Mouse (Mus musculus): Measurements from ENCODE around the gene Cebpb. TPM values are rescaled to one million over a fixed set of nuclear protein-coding genes. Genes with fewer than 3 reads are reported as not detected.
A peak's percentile ranks its signal among the peaks of the same experiment; 100 is the strongest.

Cebpb gene
- total and polyA plus RNA-seq, 3 experiments = 9.9 to 10.7 TPM; not detected in 1

- TF ChIP-seq UBTF (IDR thresholded peaks at IDR 0.05; ENCODE audit: borderline replicate concordance, insufficient read depth, low read depth, low read length) = no peak
These were observed 2.2 kb downstream of the Cebpb start (continued) for GRCm38 (mm10) chr2:167690962-167691311.

DNA sequence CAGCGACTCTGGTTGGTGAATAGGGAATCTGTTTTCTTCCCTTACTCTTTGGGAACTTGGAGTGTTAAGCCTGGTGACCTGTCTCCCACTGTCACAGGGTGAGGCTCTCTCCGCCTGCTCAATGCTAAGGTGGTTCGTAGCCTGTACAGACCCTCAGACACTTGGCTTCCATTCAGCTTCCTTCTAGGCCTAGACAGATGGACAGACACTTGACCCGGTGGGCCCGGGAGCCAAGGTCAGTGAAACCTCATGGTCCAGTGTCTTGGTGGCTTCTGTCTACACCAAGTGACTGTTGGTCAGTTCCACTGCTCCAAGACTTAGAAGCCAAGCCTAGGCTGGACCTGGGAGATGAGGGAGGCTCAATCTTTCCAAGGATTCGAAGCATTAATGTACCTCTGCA is 2.7 kb downstream of the Cebpb start:
- peak overlapping the region; percentile 73 to 96; a peak in 3 of 4 replicates for H3K4me3 ChIP-seq (ENCODE audit: control insufficient read depth in 1 of 2, insufficient read depth in 1 of 2, low read depth in 2 of 2, low read length in 2 of 2)
- peaks cover 30% of the 10 kb centered on the region for H3K79me2 ChIP-seq (ENCODE audit: control insufficient read depth, insufficient read depth, low read length, poor library complexity)
- no peak overlapping the region for H3K27ac ChIP-seq (ENCODE audit: control insufficient read depth, low read depth, low read length)
- H3K9me3 ChIP-seq (replicated peaks; ENCODE audit: insufficient read depth, low read length) = no peaks in the 10 kb centered on the region
- peak overlapping the region; percentile 82 for H3K9ac ChIP-seq (ENCODE audit: control insufficient read depth, low read depth, low read length, poor library complexity, severe bottlenecking)
- no peaks in the 10 kb centered on the region for H3K27me3 ChIP-seq (ENCODE audit: control insufficient read depth in 1 of 2, insufficient read depth in 2 of 2, low read length in 2 of 2)
- H3K36me3 ChIP-seq (ENCODE audit: control insufficient read depth in 1 of 2, insufficient read depth in 2 of 2, low read length in 2 of 2) = peaks cover 2 to 19% of the 10 kb centered on the region in 2 experiments; a peak in 3 of 4 replicates
- H3K4me1 ChIP-seq (ENCODE audit: control insufficient read depth in 1 of 2, insufficient read depth in 2 of 2, low read length in 2 of 2) = peaks cover 11 to 27% of the 10 kb centered on the region in 2 experiments
- TF ChIP-seq POLR2A (IDR thresholded peaks at IDR 0.05; ENCODE audit: control insufficient read depth in 1 of 2, insufficient read depth in 1 of 2, low read depth in 1 of 2, low read length in 2 of 2, poor library complexity in 1 of 2) (no peak), KAT2A (conservative IDR thresholded peaks at IDR 0.05; ENCODE audit: low read depth, low read length) (no peak), NRF1 (IDR thresholded peaks at IDR 0.05; ENCODE audit: insufficient read depth, low read depth, low read length, poor library complexity, severe bottlenecking) (no peak), RAD21 (IDR thresholded peaks at IDR 0.05; ENCODE audit: low read depth, low read length) (no peak), SIN3A (IDR thresholded peaks at IDR 0.05; ENCODE audit: low read length) (no peak), RCOR1 (IDR thresholded peaks at IDR 0.05; ENCODE audit: low read depth, low read length) (no peak), TAL1 (IDR thresholded peaks at IDR 0.05; ENCODE audit: low read length) (no peak), USF2 (IDR thresholded peaks at IDR 0.05; ENCODE audit: borderline replicate concordance in 1 of 2, insufficient read depth in 1 of 2, low read depth in 1 of 2, low read length in 2 of 2) (no peak), ZMIZ1 (IDR thresholded peaks at IDR 0.05; ENCODE audit: low read depth, low read length) (no peak), TBP (IDR thresholded peaks at IDR 0.05; ENCODE audit: low read depth, low read length) (no peak), SMC3 (IDR thresholded peaks at IDR 0.05; ENCODE audit: low read depth, low read length) (no peak), CHD1 (IDR thresholded peaks at IDR 0.05; ENCODE audit: low read depth, low read length) (no peak), ZC3H11A (IDR thresholded peaks at IDR 0.05; ENCODE audit: low read depth, low read length) (no peak), GABPA (IDR thresholded peaks at IDR 0.05; ENCODE audit: low read depth, low read length) (no peak), BHLHE40 (IDR thresholded peaks at IDR 0.05; ENCODE audit: borderline replicate concordance, low read depth, low read length) (no peak), TCF12 (IDR thresholded peaks at IDR 0.05; ENCODE audit: low read depth, low read length) (no peak), ZKSCAN1 (IDR thresholded peaks at IDR 0.05; ENCODE audit: low read depth, low read length) (no peak)
- DNase-seq (ENCODE audit: low read depth, low spot score) = no peak

Data from MEL (cell line).